Mouse (Mus musculus) left cerebral cortex, postnatal 36 days (tissue): ENCODE data around the gene Pheta2. TPM values are rescaled to one million over a fixed set of nuclear protein-coding genes. Genes with fewer than 3 reads are reported as not detected.

Experiments used
- DNase-seq, 2 experiments: peaks; one replicate each; pipeline ENCODE4 v3.0.0; 2021 to 2022; ENCODE audit warnings: low spot score in 2 of 2, mixed read lengths in 1 of 2
- intact Hi-C: fragments of 180-260 bp; cut with DNase I; formaldehyde crosslinking; loops from one replicate; pipeline ENCODE4 v1.15.1; 2025
- total RNA-seq, 2 experiments: library from RNA; stranded (reverse); gene quantifications; 2 replicates each; pipeline ENCODE4 v1.2.3; 2021

Pheta2 gene
- total RNA-seq, 2 experiments from 2014 or later = 0.57 to 1.4 TPM

- intact Hi-C loops = no loop called here
- DNase-seq = no peak
Measured at GRCm38 (mm10) chr15:82341675-82342542, 3.2 kb downstream of the Pheta2 start.

GRCm38 (mm10) chr15:82342543-82342935 lies 3.8 kb downstream of the Pheta2 start:
- intact Hi-C loops = no loop called here

DNA sequence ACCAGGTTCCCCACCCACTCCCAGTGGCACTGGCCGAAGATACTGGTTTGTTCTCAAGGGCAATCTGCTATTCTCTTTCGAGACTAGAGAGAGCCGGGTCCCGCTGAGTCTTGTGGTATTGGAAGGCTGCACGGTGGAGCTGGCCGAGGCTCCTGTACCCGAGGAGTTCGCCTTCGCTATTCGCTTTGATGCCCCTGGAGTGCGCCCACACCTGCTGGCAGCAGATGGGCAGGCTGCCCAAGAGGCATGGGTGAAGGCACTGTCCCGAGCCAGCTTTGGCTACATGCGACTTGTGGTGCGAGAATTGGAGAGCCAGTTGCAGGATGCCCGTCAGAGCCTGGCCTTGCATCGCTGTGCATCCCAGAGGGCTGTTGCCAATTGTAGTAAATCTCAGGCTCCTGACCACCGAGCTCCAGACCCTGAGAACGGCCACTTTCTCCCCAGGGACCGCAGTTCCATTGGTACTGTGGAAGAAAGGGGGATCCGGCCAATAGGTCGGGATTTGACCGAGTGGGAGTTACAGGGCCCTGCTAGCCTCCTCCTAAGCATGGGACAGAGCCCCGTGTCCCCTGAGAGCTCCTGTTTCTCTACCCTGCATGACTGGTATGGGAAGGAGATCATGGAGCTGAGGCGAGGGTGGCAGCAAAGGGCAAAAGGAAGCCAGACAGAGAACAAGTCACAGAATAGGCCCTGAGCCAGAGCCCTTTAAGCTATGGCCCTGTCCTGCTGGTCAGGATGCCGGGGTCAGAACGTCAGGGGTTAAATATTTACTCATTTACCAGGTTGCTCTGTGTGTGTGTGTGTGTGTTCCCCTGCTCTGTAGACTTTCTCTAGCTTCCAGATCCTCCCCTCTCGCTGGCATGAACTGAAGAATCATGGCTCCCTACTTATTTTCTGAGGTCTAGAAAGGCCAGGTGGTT lies 4.9 kb downstream of the Pheta2 start:
- intact Hi-C loops = no loop called here
- DNase-seq = no peak

More at GRCm38 (mm10) chr15:82342543-82342935, 3.8 kb downstream of the Pheta2 start:
- DNase-seq = no peak

- no peak for DNase-seq
- intact Hi-C loops = no loop called here
Measured at GRCm38 (mm10) chr15:82344971-82345370, 6.2 kb downstream of the Pheta2 start.

- peak; percentile 98 for DNase-seq
- intact Hi-C loops = no loop called here
Measured at GRCm38 (mm10) chr15:82345820-82346470, 7.2 kb downstream of the Pheta2 start.

DNA sequence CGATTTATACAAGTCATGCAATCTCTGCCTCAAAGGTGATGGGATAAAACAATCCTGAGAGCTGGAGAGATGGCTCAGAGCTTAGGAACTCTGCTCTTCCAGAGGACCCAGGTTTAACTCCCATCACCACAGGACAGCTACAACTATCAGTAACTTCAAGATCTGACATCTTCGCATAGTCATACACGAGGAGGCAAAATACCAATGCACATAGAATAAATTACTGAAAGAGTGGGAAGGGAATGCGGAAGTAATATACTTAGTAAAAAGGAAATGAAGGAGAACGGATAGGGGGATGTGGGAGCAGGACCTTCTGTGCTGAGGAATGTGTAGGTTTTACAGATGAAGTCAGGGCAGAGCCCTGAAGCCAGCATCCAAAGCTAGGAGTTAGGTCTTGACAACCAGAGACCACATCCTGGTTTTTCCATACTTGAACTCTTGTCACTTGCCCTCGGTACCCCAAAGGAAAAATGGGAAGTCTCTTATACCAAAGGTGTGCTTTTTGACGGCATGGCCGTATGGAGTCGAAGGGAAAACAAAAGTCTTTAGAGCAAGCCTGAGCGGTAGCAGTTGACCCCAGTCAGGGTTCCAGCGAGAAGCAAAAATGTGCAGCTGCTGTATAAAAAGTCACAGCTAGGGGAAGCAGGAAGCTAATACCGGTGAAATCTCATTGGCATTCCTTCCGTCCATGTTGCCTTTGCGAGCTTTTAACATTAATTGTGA lies 8.0 kb downstream of the Pheta2 start:
- intact Hi-C loops = no loop called here
- no peak for DNase-seq

DNA sequence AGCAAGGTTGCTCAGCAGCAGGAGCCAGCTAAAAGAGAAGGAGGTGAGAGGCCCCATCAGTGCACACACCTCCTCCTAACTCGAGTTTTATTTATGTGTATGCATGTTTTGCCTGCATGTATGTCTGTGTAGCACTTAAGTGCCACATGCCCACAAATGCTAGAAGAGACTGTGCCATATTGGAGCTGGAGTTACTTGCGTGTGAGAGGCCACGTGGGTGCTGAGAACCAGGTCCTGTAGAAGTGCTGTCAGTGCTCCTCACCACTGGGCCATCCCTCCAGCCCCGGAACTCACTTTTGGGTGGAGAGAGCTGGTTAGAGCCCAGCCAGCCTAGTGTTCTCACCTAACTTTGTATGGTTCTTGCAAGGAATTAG lies 8.5 kb downstream of the Pheta2 start:
- DNase-seq = no peak
- intact Hi-C loops = no loop called here

- intact Hi-C loops = no loop called here
- no peak for DNase-seq
Measured at GRCm38 (mm10) chr15:82347852-82348251, 9.1 kb downstream of the Pheta2 start.

GRCm38 (mm10) chr15:82348258-82348998 lies 9.7 kb downstream of the Pheta2 start:
- intact Hi-C loops = no loop called here
- DNase-seq = no peak

DNA sequence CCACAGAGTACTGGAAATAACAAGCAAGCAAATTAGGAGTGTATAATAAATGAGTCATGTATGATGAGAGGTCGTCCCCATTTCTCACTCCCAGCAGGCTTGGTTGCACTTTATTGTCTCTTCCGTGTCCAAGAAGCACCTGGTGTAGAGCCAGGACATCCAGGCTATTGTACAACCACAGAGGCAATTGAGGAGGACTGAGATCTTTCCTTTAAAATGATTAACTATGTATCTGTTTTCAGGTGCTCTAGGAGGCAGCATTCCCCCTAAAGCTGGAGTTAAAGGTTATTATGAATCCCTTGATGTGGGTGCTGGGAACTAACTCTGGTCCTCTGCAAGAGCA lies 10.2 kb downstream of the Pheta2 start:
- DNase-seq = no peak
- intact Hi-C loops = no loop called here

DNA sequence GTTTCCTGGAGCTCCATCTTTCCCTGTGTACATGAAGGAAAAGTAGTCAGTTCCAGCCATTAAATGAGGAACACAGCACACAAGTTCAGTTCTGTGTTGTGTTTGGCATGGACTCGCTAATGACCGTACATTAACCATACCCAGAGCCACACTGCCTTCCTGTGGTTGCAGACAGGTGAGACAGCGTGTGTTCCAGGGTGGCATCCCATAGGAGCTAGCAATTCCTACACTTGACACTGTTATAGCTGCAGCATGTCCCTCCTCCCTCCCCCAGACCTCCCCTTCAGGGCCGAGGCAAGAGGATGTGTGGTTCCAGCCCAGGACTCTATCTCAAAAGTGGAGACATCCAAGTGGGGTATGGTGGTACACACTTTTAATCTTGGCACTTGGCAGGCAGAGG lies 11.6 kb downstream of the Pheta2 start:
- intact Hi-C loops = no loop called here

DNA sequence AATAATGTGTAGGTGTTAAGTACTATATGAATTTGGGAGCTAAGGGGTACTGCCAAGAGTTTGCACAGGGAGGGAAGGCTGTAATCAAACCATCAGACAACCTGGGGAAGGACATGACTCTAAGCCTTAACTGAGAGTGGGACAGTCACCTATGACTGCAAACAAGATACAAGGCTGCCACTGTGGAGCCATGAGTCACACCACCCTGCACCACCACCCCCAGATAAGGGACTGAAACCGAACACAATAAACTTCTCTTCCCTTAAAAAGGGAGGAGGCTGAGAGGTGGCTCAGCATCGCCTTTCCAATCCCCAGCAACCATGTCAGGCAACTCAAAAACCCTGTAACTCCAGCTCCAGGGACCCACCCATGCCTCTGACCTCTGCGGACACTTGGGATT lies 12.7 kb downstream of the Pheta2 start:
- intact Hi-C loops = no loop called here
- DNase-seq = no peak

More for the DNA sequence above, 11.6 kb downstream of the Pheta2 start:
- no peak for DNase-seq

DNA sequence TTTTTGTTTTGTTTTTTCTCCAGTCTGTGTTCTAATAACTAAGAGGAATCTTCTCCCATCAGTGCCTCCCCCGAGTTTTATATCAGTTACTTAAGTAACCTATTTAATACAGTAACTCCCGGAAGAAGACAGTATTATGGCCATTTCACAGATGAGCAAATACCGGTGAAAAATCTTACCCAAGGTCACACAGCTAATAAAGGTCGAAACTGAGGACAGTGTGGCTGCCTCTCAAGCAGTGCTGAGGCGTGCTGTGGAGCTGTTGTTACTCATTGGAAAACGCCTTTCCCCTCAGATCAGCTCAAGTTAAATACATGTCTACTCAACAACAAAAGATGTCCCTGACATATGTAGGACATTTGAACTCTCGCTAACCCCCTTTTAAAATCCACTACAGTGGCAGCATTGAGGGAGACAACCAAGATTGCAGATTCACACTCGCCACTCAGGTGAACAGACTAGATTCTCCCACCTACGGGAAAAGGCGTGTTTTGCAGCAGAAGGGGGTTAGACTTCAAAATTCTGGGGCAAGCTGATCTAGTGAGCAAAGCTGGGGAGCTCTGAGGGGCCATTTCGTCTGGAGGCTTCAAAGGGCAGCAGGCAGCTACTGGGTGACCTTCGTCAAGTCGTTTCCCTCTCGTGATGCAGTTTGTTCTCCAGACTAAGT lies 14.5 kb downstream of the Pheta2 start:
- no peak for DNase-seq

GRCm38 (mm10) chr15:82353745-82354113 lies 15.0 kb downstream of the Pheta2 start:
- intact Hi-C loops = loop anchor here (1.0 kb wide), 1 partner anchor 64 kb away; no protein-coding TSS in a partner anchor
- no peak for DNase-seq

More for the DNA sequence above, 14.5 kb downstream of the Pheta2 start:
- intact Hi-C loops = no loop called here

GRCm38 (mm10) chr15:82354126-82354945 lies 15.6 kb downstream of the Pheta2 start, which contains the start of gene Ndufa6:
Gene Ndufa6, minus strand, starts transcription at chr15:82354322.
- peak; percentile 95 to 96 for DNase-seq
- intact Hi-C loops = loop anchor here (1.0 kb wide), 1 partner anchor 63 kb away; no protein-coding TSS in a partner anchor

DNA sequence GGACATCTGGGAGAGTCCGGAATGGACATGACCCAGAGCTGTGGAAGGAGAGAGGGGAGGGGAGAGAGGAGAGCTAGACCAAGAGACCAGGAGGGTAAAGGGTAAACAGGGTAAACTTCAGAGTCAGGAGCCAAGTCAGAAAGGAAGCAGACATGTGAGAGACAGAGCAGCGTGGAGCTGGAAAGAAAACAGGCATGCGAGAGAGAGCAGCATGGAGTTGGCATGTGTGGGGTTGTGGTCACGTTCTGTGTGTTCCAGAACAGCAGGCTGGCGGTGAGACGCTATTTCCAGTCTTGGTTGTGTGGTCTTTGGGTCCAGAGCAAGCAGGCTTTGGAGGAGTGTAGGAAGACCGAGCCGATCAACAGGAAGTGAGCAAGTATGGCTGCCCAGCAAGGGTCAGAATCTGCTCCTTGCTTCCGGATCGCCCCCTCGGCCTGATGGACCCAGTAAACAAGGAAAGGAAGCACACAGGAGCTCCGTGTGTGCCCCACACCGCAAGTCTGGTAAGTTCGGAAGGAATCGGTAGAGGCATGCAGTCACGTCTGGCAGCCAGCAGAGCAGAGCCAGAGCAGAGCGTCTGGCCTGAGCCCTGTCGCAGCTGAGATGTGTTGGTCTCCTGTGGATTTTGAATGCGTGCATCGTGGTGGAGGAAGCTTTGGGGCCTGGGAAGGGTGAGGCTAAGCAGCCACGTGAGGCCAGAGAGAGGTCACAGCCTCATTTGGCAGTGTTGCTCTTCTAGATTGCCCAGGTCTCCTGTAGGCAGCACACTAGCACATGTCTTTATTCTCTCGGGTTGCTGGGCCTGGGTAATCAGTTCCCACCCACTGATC lies 19.9 kb downstream of the Pheta2 start:
- no peak for DNase-seq
- intact Hi-C loops = no loop called here
